Mouse (Mus musculus): ENCODE data around the gene Prap1. TPM values are rescaled to one million over a fixed set of nuclear protein-coding genes. Genes with fewer than 3 reads are reported as not detected.

Prap1 gene
- polyA plus RNA-seq, 1 experiment from 2014 or later: not detected

DNA sequence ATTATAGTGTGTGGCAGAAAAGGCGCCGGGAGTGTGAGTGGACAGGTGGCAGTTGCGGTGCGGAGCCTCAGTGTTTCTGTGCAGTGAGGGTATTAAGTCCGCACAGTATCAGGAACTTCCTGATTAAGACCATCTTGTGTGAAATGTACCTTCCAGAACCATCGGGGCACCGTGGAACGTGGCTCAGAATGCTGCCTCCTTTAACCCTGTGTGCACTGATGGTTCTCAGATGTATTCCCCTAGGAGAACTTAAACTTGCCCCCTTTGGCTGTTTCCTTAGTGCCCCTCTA lies 44.8 kb downstream of the Prap1 start:
- Histone ChIP-seq H3K9ac (ENCODE audit: low read length) (peak overlapping the region; percentile 84), H3K4me3 (ENCODE audit: low read length) (peak overlapping the region; percentile 69), H3K36me3 (ENCODE audit: control insufficient read depth, insufficient read depth, low read length) (no peaks in the 10 kb centered on the region), H3K4me1 (replicated peaks; ENCODE audit: control insufficient read depth, insufficient read depth, low read length) (peaks cover 4% of the 10 kb centered on the region; the same call in 1 of the 2 replicates), H3K4me2 (ENCODE audit: low read depth, low read length) (peak overlapping the region; percentile 81), H3K9me3 (ENCODE audit: control insufficient read depth, low read length) (no peaks in the 10 kb centered on the region), H3K27ac (ENCODE audit: low read length) (peak overlapping the region; percentile 21; the same call in 1 of the 2 replicates), H3K27me3 (ENCODE audit: control insufficient read depth, insufficient read depth, low read depth, low read length) (no peaks in the 10 kb centered on the region)
- no peak for ATAC-seq (ENCODE audit: low read depth)
- WGBS: 0% methylated on average over 8 of the region's 8 CpGs

DNA sequence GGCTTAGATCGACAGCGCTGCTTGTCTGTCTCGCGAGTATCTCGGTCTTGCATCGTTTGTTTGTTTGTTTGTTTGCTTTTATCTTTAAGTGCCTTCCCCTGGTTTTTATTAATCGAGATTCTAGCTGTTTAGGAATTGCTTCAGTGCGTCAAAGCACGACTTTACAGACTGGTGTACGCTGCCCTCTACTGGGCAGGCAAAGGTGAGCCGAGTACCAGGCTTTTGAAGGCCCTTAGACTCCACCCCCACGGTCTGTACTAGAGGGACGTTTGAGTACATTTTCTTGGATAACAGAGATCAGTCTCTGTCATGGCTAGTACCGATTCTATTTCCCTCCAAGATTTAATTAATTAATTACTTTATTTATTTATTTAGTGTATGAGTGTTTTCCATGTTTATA lies 48.2 kb downstream of the Prap1 start:
- Histone ChIP-seq H3K4me2 (ENCODE audit: low read depth, low read length) (no peak overlapping the region), H3K27me3 (ENCODE audit: control insufficient read depth, insufficient read depth, low read depth, low read length) (no peaks in the 10 kb centered on the region), H3K9ac (ENCODE audit: low read length) (no peak overlapping the region), H3K4me1 (replicated peaks; ENCODE audit: control insufficient read depth, insufficient read depth, low read length) (peaks cover 4% of the 10 kb centered on the region; the same call in 1 of the 2 replicates), H3K9me3 (ENCODE audit: control insufficient read depth, low read length) (no peaks in the 10 kb centered on the region), H3K4me3 (ENCODE audit: low read length) (no peak overlapping the region), H3K27ac (ENCODE audit: low read length) (no peak overlapping the region), H3K36me3 (ENCODE audit: control insufficient read depth, insufficient read depth, low read length) (no peaks in the 10 kb centered on the region)
- ATAC-seq (ENCODE audit: low read depth): no peak
- 4% methylated on average over 14 of the region's 14 CpGs for WGBS

DNA sequence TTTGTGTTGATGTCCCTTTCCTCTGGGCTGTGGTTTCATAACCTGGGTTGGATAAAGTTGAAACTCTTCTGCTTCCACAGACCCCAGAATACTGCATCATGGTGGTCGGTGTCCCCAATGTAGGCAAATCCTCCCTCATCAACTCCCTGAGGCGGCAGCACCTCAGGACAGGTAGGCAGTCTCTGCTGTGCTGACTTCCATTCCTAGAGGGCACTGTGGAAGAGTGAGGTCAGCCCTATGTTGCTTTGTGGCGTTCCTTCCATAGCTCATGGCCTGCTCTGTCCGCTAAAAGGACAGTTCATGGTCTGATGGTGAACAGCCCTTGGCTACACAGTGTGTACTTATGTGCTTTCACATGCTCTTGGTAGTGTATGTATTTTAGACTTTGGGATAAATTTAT lies 51.4 kb downstream of the Prap1 start:
- H3K9ac ChIP-seq (ENCODE audit: low read length): no peak overlapping the region
- no peak overlapping the region for H3K4me3 ChIP-seq (ENCODE audit: low read length)
- H3K4me2 ChIP-seq (ENCODE audit: low read depth, low read length): no peak overlapping the region
- H3K27ac ChIP-seq (ENCODE audit: low read length): no peak overlapping the region
- WGBS: 81% methylated on average over 4 of the region's 4 CpGs
- H3K4me1 ChIP-seq (replicated peaks; ENCODE audit: control insufficient read depth, insufficient read depth, low read length): no peaks in the 10 kb centered on the region; the same call in 1 of the 2 replicates
- no peaks in the 10 kb centered on the region for H3K36me3 ChIP-seq (ENCODE audit: control insufficient read depth, insufficient read depth, low read length)
- no peak for ATAC-seq (ENCODE audit: low read depth)
- H3K9me3 ChIP-seq (ENCODE audit: control insufficient read depth, low read length): no peaks in the 10 kb centered on the region
- H3K27me3 ChIP-seq (ENCODE audit: control insufficient read depth, insufficient read depth, low read depth, low read length): no peaks in the 10 kb centered on the region

Other genes with a start within 250 kb of the Prap1 start
- gene Kndc1, start 198.7 kb upstream of the Prap1 start, polyA plus RNA-seq (2015; fragmentation: Nextera tagmentation; extraction: Ambion mirVana): 1.1 and 1.8 TPM in 2 replicates
- gene Utf1, start 149.6 kb upstream of the Prap1 start, polyA plus RNA-seq (2015; fragmentation: Nextera tagmentation; extraction: Ambion mirVana): 0.13 and 0.63 TPM in 2 replicates
- 4.1 and 6.2 TPM in 2 replicates for gene 6430531B16Rik, start 114.6 kb upstream of the Prap1 start, polyA plus RNA-seq (2015; fragmentation: Nextera tagmentation; extraction: Ambion mirVana)
- gene Adam8, start 100.8 kb upstream of the Prap1 start, polyA plus RNA-seq (2015; fragmentation: Nextera tagmentation; extraction: Ambion mirVana): 1.9 and 3.1 TPM in 2 replicates
- 39.8 and 41.8 TPM in 2 replicates for gene Zfp511, start 57.0 kb upstream of the Prap1 start, polyA plus RNA-seq (2015; fragmentation: Nextera tagmentation; extraction: Ambion mirVana)
- gene Tubgcp2, start 56.7 kb upstream of the Prap1 start, polyA plus RNA-seq (2015; fragmentation: Nextera tagmentation; extraction: Ambion mirVana): 50.5 and 50.6 TPM in 2 replicates
- gene Msx3, start 44.3 kb upstream of the Prap1 start, polyA plus RNA-seq (2015; fragmentation: Nextera tagmentation; extraction: Ambion mirVana): not detected in 2 replicates
- 0.63 and 1.6 TPM in 2 replicates for gene Caly, start 10.8 kb upstream of the Prap1 start, polyA plus RNA-seq (2015; fragmentation: Nextera tagmentation; extraction: Ambion mirVana)
- 18.6 and 21.4 TPM in 2 replicates for gene Fuom, start 9.0 kb downstream of the Prap1 start, polyA plus RNA-seq (2015; fragmentation: Nextera tagmentation; extraction: Ambion mirVana)
- 19.9 and 21.3 TPM in 2 replicates for gene Paox, start 22.4 kb downstream of the Prap1 start, polyA plus RNA-seq (2015; fragmentation: Nextera tagmentation; extraction: Ambion mirVana)
- gene Echs1, start 23.1 kb downstream of the Prap1 start, polyA plus RNA-seq (2015; fragmentation: Nextera tagmentation; extraction: Ambion mirVana): 141 and 148 TPM in 2 replicates
- gene Mtg1, start 44.2 kb downstream of the Prap1 start, polyA plus RNA-seq (2015; fragmentation: Nextera tagmentation; extraction: Ambion mirVana): 20.7 and 24.8 TPM in 2 replicates
- gene Sprn, start 61.5 kb downstream of the Prap1 start, polyA plus RNA-seq (2015; fragmentation: Nextera tagmentation; extraction: Ambion mirVana): 0.25 and 0.41 TPM in 2 replicates
- gene Olfr522, start 71.4 kb downstream of the Prap1 start, polyA plus RNA-seq (2015; fragmentation: Nextera tagmentation; extraction: Ambion mirVana): not detected in 2 replicates
- not detected in 2 replicates for gene Olfr523, start 79.8 kb downstream of the Prap1 start, polyA plus RNA-seq (2015; fragmentation: Nextera tagmentation; extraction: Ambion mirVana)
- 0.05 and 0.08 TPM in 2 replicates for gene Olfr524, start 112.6 kb downstream of the Prap1 start, polyA plus RNA-seq (2015; fragmentation: Nextera tagmentation; extraction: Ambion mirVana)
- 0.59 and 2.3 TPM in 2 replicates for gene Cd163l1, start 124.9 kb downstream of the Prap1 start, polyA plus RNA-seq (2015; fragmentation: Nextera tagmentation; extraction: Ambion mirVana)
- gene 5830411N06Rik, start 153.9 kb downstream of the Prap1 start, polyA plus RNA-seq (2015; fragmentation: Nextera tagmentation; extraction: Ambion mirVana): 0.06 TPM in 1 of 2 replicates, not detected in the other
- gene Olfr525, start 227.5 kb downstream of the Prap1 start, polyA plus RNA-seq (2015; fragmentation: Nextera tagmentation; extraction: Ambion mirVana): not detected in 2 replicates
- gene Olfr527, start 240.6 kb downstream of the Prap1 start, polyA plus RNA-seq (2015; fragmentation: Nextera tagmentation; extraction: Ambion mirVana): not detected in 2 replicates

All from lung, embryonic 16.5 days (tissue).